Mouse (Mus musculus): ENCODE results near the gene Ajm1.

DNA sequence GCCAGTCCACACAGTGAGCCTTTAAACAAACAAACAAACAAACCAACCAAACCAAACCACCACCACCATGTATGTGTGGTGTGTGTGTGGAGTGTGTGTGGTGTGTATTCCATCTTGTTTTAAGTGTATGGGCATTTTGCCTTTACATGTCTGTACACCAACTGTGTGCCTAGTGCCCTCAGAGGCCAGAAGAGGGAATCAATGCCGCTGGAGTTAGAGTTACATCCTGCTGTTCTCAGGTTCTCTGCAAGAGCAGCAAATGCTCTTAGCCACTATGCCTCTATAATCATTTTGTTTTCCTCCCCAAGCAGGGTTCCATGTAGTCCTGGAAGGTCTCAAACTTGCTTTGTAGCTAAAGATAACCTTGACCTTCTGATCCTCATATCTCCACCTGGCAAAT, 25.3 kb downstream of the Ajm1 start:
- TF ChIP-seq POLR2A (IDR thresholded peaks at IDR 0.05; ENCODE audit: low read depth, low read length), result no peak
- TF ChIP-seq CTCF (IDR thresholded peaks at IDR 0.05; ENCODE audit: extremely low read depth, insufficient read length, insufficient replicate concordance, low read depth, low read length), result no peak

Data from small intestine, adult 2 months (tissue).